Mouse (Mus musculus): ENCODE data around the gene Avil.

DNA sequence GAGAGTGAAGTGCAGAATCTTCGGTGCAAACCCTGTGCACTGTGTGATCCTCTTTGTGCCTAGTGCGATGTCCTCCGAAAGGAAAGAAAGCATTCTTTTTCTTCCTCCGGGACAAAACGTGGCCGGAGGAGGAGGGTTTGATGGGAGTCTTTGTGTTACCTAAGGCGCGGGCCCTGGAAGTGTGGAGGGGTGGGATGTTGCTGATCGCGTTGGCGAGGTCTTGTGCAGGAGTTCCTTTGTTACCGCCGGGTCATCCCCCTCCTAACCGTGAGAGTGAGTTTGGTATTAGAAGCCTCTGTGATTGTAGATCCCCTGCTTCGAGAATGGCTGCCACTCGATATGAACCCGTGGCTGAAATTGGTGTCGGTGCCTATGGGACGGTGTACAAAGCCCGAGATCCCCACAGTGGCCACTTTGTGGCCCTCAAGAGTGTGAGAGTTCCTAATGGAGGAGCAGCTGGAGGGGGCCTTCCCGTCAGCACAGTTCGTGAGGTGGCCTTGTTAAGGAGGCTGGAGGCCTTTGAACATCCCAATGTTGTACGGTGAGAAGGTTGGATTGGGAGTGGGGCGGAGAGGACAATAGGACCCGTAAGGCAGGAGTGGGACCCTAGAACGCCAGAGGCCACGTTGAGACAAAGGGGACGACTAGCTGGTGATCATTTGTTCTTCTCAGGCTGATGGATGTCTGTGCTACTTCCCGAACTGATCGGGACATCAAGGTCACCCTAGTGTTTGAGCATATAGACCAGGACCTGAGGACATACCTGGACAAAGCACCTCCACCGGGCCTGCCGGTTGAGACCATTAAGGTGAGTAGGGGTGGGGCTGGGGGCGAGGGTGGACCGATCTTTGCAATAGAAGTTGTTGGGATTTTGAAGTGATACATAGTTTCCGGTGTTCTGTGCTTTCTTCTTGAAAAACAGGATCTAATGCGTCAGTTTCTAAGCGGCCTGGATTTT, 63.7 kb downstream of the Avil start:
- TF ChIP-seq CTCF (conservative IDR thresholded peaks at IDR 0.05 in 1 of 2, IDR thresholded peaks at IDR 0.05 in 1 of 2; ENCODE audit: low read depth in 2 of 2, low read length in 2 of 2) (no peak), MEF2A (IDR thresholded peaks at IDR 0.05; ENCODE audit: borderline replicate concordance, low read depth, low read length) (no peak), MAX (IDR thresholded peaks at IDR 0.05; ENCODE audit: low read length) (no peak), SMC3 (IDR thresholded peaks at IDR 0.05; ENCODE audit: low read depth, low read length) (no peak)
